Mouse (Mus musculus) liver, postnatal 0 days (tissue): Measurements from ENCODE around the gene Cd276.

Experiments
- CTCF ChIP-seq: sonication (generic); IDR thresholded peaks from 2 replicates; pipeline ENCODE4 v1.5.1; 2016; ENCODE audit warnings: antibody characterized with exemption, low read depth
- EP300 ChIP-seq: IDR thresholded peaks from 2 replicates; pipeline ENCODE4 v1.6.1; 2016; ENCODE audit warnings: antibody characterized with exemption, low read depth, mild to moderate bottlenecking

DNA sequence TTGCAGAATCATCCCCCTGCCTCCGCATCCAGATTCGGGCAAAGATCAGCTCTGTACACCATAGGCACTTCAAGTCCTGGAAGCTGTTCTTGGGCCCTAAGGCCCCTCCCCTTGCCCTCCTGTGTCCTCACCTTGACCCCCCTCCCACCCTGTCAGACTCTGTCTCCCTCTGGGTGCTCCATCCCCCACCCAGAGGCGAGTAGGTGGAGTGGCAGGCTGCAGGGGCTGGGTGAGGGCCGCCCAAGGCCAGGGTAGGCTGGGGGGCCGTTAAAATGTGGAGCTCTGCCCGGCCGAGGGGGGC is 65.4 kb downstream of the Cd276 start:
- TF ChIP-seq CTCF = no peak
- no peak for TF ChIP-seq EP300
